23 mouse cellular contexts compared by ENCODE assay signal in genomic region chr13:30793196-30793595, GRCm38 (mm10). TPM values are rescaled to one million over a fixed set of nuclear protein-coding genes. Genes with fewer than 3 reads are reported as not detected.
"Had no signal": no experiment of that assay in that cellular context is flagged by ENCODE, and none has a peak within 500 bp of the region (broad histone marks: within the 10 kb centered on the region; RNA-seq: fewer than 3 reads in every experiment).

No protein-coding gene starts in this region.

- ATAC-seq: forebrain, postnatal 0 days; hindbrain, embryonic 16.5 days; intestine, embryonic 16.5 days had no signal

- H3K4me1 ChIP-seq: hindbrain, embryonic 12.5 days; limb, embryonic 13.5 days had no signal

- DNase-seq: forebrain, postnatal 0 days; gastrocnemius, postnatal 14 days; gastrocnemius, postnatal 36 days; heart, adult 2 months; heart, postnatal 10 days; heart, postnatal 4 days; kidney, adult 18-20 months; kidney, adult 8-10 months; kidney, postnatal 10 days; kidney, postnatal 25 days; kidney, postnatal 4 days; layer of hippocampus, postnatal 36 days; left cerebral cortex, postnatal 4 days had no signal

- H3K27ac ChIP-seq: heart, adult 2 months; hindbrain, embryonic 10.5 days; hindbrain, embryonic 12.5 days; hindbrain, embryonic 14.5 days; layer of hippocampus, adult 2 months; limb, embryonic 13.5 days; limb, embryonic 15.5 days had no signal

- H3K4me3 ChIP-seq: heart, adult 2 months; hindbrain, embryonic 10.5 days; hindbrain, embryonic 12.5 days; layer of hippocampus, adult 2 months; limb, embryonic 13.5 days; limb, embryonic 15.5 days had no signal

- H3K9ac ChIP-seq: forebrain, postnatal 0 days; hindbrain, embryonic 12.5 days; hindbrain, embryonic 14.5 days; limb, embryonic 13.5 days; limb, embryonic 15.5 days had no signal

- H3K4me2 ChIP-seq: heart, embryonic 11.5 days; hindbrain, embryonic 12.5 days; hindbrain, embryonic 14.5 days; limb, embryonic 13.5 days; limb, embryonic 15.5 days had no signal

- H3K9me3 ChIP-seq: hindbrain, embryonic 10.5 days; hindbrain, embryonic 12.5 days; limb, embryonic 13.5 days; limb, embryonic 15.5 days had no signal

- H3K36me3 ChIP-seq: hindbrain, embryonic 10.5 days; hindbrain, embryonic 12.5 days; limb, embryonic 13.5 days; limb, embryonic 15.5 days had no signal

- H3K27me3 ChIP-seq: hindbrain, embryonic 12.5 days; limb, embryonic 13.5 days; limb, embryonic 15.5 days had no signal

RNA-seq across cellular contexts. Expression of gene Irf4, which starts 44.2 kb away (rescaled TPM):
- polyA plus RNA-seq: hindbrain, embryonic 10.5 days; limb, embryonic 11.5 days had no signal
